Mouse (Mus musculus) liver, postnatal 0 days (tissue): ENCODE results near the gene A930009A15Rik.

Source experiments
- CTCF ChIP-seq: sonication (generic); IDR thresholded peaks from 2 replicates; pipeline ENCODE4 v1.5.1; 2016; ENCODE audit warnings: antibody characterized with exemption, low read depth
- EP300 ChIP-seq: IDR thresholded peaks from 2 replicates; pipeline ENCODE4 v1.6.1; 2016; ENCODE audit warnings: antibody characterized with exemption, low read depth, mild to moderate bottlenecking

GRCm38 (mm10) chr10:115555191-115555765 lies 14.5 kb upstream of the A930009A15Rik start:
- TF ChIP-seq CTCF (no peak), EP300 (no peak)
